Mouse (Mus musculus) urinary bladder, postnatal 4 days (tissue): ENCODE data around the gene Mettl6.

Experiments
- DNase-seq, 2 experiments: peaks; one replicate each; pipeline ENCODE4 v3.0.0; 2021 to 2022; ENCODE audit warnings: low spot score in 2 of 2

The Mettl6 gene

DNA sequence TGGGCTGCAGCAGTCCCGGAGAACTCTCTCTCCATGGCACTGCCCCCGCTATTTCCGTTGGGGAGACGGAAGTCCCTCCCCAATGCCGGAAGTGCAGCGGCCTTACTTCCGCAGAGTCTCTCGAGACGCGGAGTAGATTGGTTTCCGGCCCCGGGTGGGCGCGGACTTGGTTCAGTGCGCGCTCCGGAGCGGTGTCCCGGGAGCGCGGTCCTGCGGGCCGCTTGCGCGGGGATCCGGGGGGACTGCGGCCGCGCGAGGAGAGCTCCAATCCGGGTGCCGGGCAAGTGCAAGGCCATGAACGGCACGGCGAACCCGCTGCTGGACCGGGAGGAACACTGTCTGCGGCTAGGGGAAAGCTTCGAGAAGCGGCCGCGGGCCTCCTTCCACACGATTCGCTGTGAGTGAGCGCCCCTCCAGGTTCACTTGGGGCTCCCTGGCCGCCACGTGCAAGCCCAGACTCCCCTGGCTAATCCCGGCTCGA, at the start of gene Mettl6:
Gene Mettl6 (minus strand): TSS at position 66 of the 481 bp plus-strand sequence.
- peak; percentile 85 to 89 for DNase-seq

- DNase-seq, result no peak
These were observed 49.1 kb upstream of the Mettl6 start for GRCm38 (mm10) chr14:31543885-31544442.

GRCm38 (mm10) chr14:31537298-31537697, 42.5 kb upstream of the Mettl6 start:
- DNase-seq, result no peak

DNA sequence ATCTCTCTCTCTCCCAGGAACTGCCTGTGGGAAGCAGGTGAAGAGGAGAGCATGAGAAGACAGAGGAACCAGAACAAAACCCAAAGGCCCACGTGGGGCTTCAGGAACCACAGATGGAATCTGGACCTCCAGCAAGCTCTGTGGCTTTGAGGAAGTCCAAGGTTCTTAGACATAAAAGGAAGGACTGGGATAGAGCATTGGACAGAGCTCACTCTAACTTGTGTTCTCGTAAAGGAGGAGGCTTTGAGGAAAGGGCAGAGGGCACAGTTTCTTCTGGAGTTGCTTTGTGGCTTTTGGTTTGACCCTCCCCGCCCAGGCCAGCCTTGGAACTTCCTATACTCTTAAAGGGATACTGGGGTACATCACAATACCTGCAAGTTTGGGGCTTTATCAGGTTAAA, 37.8 kb upstream of the Mettl6 start:
- no peak for DNase-seq

GRCm38 (mm10) chr14:31531506-31532148, 36.8 kb upstream of the Mettl6 start:
- no peak for DNase-seq

DNA sequence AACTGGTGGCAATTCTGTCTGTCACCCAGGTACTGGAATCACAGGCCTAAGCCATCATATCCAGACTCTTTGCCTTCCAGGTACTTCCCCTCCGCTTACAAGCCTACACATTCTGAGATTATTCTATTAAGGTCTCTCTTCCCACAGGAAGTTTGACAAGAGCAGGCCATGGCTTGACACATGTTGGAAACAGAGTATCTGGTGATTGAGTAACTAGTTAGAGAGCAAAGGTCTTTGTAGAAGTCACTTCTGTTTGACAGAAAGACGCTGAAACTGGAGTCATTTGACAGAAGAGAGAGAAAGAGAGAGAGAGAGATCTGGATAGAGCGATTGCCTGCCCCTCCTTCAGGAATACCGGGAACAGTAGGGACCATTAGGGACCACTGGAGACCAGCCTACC, 36.0 kb upstream of the Mettl6 start:
- DNase-seq, result no peak

GRCm38 (mm10) chr14:31525040-31525810, 30.4 kb upstream of the Mettl6 start:
- DNase-seq, result no peak

GRCm38 (mm10) chr14:31521318-31521717, 26.5 kb upstream of the Mettl6 start:
- DNase-seq, result no peak

DNA sequence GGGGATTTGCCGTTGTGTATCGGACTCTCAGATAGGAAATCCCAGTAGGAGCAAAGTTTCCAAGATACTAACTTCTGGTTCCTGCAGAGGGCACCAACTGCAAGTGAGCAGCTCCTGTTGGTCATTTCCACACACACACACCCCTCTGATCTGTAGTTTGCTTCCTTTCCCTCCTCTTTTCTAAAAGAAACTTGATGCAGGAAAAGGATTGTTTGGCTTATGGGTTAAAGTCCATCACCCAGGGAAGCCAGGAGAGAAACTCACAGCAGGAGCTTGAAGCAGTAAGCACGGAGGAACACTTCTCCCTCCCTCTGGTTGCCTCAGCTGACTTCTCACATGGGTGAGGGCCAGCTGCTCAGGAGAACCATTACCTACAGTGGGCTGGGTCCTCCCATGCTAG, 24.3 kb upstream of the Mettl6 start:
- no peak for DNase-seq

DNA sequence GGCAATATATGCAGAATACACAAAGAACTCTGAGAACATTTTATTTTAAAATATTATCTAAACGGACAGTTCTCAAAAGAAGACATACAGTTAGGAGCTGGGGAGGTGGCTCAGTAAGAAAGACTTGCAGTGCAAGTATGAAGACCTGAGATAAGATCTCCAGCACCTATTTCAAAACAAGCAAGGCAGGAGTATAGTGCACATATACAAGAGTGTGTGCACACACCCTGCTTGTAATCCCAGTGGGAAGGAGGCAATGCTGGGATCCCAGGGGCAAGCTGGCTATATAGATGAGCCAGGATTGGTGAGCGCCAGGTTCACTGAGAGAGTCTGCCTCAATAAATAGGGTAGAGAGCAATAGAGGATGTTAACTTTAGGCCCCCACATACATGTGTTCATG, 21.1 kb upstream of the Mettl6 start:
- no peak for DNase-seq

DNA sequence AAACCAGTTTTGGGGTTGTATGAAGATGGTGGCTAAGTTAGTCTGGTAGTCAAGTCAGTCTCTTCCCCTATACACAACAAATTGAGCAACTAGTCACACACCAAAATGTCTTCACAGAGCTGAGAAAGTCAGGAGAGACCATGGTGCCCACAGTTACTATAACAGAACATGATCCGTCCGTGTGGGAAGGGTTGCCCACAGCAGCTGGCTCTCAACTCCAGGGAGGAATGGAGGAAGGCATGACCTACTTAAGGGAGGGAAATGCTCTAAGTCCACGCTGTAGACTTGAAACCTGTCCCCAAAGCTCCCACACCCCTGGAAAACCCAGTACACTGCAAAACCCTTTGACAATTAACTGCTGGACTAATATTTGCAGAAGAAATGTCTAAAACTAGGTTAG, 15.5 kb upstream of the Mettl6 start:
- DNase-seq, result no peak

- no peak for DNase-seq
These were observed 15.1 kb upstream of the Mettl6 start for GRCm38 (mm10) chr14:31509911-31510310.

DNA sequence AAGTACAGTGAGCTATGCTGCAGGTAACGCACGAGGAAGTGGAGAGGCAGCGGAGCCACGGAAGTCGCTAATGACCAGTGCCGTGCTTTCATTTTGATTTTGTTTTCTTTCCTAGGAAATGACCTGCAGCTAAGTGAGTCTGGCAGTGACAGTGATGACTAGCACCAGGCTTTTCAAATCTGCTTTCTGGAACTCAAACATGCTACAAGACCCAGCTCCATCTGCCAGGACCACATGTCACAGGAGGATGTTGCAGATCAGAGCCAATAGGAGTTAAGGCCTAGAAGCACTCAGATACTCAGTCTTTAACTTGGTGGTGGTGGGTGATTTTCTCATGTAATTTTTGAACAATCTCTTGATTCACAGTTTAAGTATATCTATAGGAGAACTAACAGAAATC, 11.6 kb upstream of the Mettl6 start:
- no peak for DNase-seq

GRCm38 (mm10) chr14:31503406-31503805, 8.6 kb upstream of the Mettl6 start:
- no peak for DNase-seq

DNA sequence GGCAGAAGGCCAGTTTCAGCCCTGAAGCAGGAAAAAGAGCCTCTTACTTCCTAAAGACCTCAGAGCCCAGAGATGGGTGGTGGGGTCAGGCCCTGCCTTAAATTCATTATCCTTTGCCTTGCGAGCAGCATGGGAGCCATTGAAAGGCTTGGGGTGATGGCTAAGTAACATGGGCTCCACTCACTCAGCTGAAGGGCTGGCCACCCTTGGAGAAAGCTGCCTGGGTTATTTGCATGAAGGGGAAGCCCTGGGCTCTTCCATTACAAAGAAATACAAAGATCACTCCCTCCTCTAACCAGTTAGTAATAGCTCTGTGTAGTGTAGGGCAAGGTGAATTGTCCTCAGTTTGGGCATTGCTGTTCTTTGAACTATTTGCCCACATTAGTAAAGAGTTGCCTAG, 4.7 kb upstream of the Mettl6 start:
- DNase-seq, result no peak

- DNase-seq, result no peak
These were observed 1.4 kb upstream of the Mettl6 start for GRCm38 (mm10) chr14:31496241-31496646.

- no peak for DNase-seq
These were observed 698 bp upstream of the Mettl6 start for GRCm38 (mm10) chr14:31495538-31495937.

DNA sequence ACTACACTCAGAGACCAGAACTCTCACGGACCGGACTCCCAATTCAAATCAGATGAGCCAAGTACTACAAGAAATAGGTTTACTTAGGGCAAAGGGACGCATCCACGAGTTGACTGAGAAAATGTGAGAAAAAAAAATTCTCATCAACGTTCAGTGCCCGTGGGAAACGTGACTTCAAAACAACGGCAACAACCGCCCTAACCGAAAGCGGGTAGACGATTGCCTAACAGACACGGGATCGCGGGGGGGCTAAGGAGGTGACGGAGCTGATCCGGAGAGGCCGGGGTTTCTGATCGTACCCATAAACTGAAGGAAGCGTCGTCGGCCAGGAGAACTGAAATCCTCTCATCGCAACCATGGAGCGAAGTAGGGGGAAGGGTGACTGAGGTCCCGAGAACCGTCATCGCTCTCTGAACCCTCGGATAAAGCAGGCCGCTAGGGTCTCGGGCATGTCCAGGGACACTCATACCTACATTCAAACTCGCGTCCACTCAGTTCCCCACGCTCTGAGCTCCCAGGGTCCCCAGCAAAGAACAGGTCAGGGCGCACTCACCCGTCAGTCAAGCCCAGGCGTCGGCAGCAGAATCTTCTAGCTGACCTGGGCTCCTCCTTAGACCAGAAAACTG, 378 bp downstream of the Mettl6 start, which contains the start of gene Eaf1:
Gene Eaf1 (plus strand): TSS at position 51 of the 626 bp plus-strand sequence.
- no peak for DNase-seq

DNA sequence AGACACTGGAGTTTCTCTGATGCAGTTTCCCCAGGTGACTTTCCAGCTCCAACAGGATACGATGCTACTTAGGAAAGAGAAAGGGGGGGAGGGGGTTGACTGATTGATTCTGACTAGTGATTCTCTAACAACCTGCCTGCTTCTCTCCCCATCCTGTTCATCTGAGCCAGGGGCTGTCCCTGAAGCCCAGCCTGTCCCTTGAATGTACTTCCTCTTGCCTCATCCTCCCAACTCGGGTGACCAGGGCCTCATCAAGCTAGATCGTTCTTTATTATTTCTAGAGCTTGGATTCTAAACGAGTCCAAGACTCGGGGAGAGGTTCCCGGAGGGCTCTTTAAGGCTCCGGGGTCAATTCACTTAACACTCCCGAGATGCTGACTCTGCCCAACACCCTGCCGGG, 939 bp downstream of the Mettl6 start:
- no peak for DNase-seq

- DNase-seq, result no peak
These were observed 6.8 kb downstream of the Mettl6 start for GRCm38 (mm10) chr14:31488055-31488454.

DNA sequence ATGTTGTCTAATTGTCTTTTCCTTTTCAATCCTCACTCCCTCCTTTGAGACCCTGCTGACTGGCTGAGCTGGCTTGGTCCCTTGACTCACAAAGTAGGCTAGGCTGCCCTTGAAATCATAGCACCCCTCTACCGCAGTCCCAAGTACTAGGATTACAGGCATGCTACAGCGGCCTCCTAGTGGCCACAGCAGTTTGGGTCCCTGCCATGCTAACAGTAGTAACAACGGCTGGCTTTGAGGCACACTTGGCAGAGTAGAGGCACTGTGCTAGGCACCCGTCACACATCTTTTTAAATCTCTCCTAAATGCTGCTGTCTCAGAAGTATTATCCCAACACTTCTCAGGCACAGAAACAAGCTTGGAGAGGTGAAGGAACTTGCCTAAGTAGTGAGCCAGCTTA, 8.4 kb downstream of the Mettl6 start:
- DNase-seq, result no peak

DNA sequence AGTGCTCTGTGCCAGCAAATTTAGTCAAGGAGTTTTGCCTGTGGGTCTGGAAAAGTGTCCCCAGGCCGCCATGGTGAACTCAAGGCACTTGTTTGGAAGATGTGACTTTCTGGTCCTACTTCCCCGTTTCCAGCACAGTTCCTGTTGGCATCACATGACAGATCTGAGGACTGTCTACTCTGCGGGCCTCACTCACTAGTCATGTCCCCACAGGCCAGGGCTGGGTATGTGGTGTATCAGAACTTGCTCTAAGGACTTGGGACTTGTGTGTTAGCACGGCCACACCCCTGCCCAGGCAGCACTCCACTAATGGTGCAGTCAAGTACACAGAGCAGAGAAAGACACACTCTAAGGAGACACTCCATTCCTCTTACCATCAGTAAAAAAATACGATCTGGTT, 12.4 kb downstream of the Mettl6 start:
- DNase-seq, result no peak
